Comparison of ENCODE assay signal across 18 mouse cellular contexts in genomic region chr3:101690222-101690621, GRCm38 (mm10).
DNase-seq lines count a peak whose midpoint lies in the region.
"Had no signal": no experiment of that assay in that cellular context is flagged by ENCODE, and none has a peak within 500 bp of the region (broad histone marks: within the 10 kb centered on the region; RNA-seq: fewer than 3 reads in every experiment).

No protein-coding gene starts in this region.

- H3K9me3 ChIP-seq in limb, embryonic 10.5 days (replicated peaks): no peaks in the 10 kb centered on the region
- H3K9me3 ChIP-seq in forebrain, embryonic 10.5 days: no peaks in the 10 kb centered on the region
- H3K9me3 ChIP-seq: embryonic facial prominence, embryonic 12.5 days; heart, embryonic 15.5 days; hindbrain, embryonic 12.5 days had no signal

- H3K4me3 ChIP-seq in limb, embryonic 10.5 days: no peak overlapping the region
- no peak overlapping the region for H3K4me3 ChIP-seq in forebrain, embryonic 10.5 days
- H3K4me3 ChIP-seq: embryonic facial prominence, embryonic 12.5 days; heart, adult 2 months; heart, embryonic 15.5 days; hindbrain, embryonic 12.5 days had no signal

- no peaks in the 10 kb centered on the region for H3K27me3 ChIP-seq in limb, embryonic 10.5 days (ENCODE audit: low read depth, poor library complexity, severe bottlenecking)
- H3K27me3 ChIP-seq in forebrain, embryonic 10.5 days (ENCODE audit: poor library complexity, severe bottlenecking): no peaks in the 10 kb centered on the region
- H3K27me3 ChIP-seq: embryonic facial prominence, embryonic 12.5 days; heart, embryonic 15.5 days; hindbrain, embryonic 12.5 days had no signal

- peak; percentile 76 for DNase-seq in gastrocnemius, adult 18-20 months (ENCODE audit: low spot score)
- no peak for DNase-seq in gastrocnemius, postnatal 14 days
- DNase-seq in cerebellum, adult 18-20 months: peak; percentile 98
- DNase-seq in cerebellum, postnatal 36 days: peak; percentile 98 to 99
- no peak for DNase-seq in limb, embryonic 10.5 days (ENCODE audit: low spot score)
- DNase-seq in forebrain, embryonic 10.5 days (ENCODE audit: extremely low spot score, low spot score): no peak
- DNase-seq in urinary bladder, postnatal 25 days (ENCODE audit: low spot score): no peak
- DNase-seq in thymus, postnatal 36 days: no peak
- DNase-seq: adrenal gland, adult 2 months; heart, adult 2 months; liver; liver, postnatal 0 days; lung, postnatal 14 days; right cerebral cortex, adult 18-20 months; thymus, postnatal 14 days had no signal

- intact Hi-C loops in gastrocnemius, postnatal 14 days (cut with DNase I; ENCODE audit: low total_unique reads): no loop called here

- WGBS in limb, embryonic 10.5 days: 90% methylated on average over 6 of the region's 6 CpGs
- WGBS in forebrain, embryonic 10.5 days: 90% methylated on average over 6 of the region's 6 CpGs

- H3K27ac ChIP-seq in limb, embryonic 10.5 days: 0 out of 2 replicates have a peak overlapping the region, but pooled peaks have one; percentile 10
- no peak overlapping the region for H3K27ac ChIP-seq in forebrain, embryonic 10.5 days
- H3K27ac ChIP-seq: embryonic facial prominence, embryonic 12.5 days; heart, adult 2 months; heart, embryonic 15.5 days; hindbrain, embryonic 12.5 days had no signal

- H3K36me3 ChIP-seq in limb, embryonic 10.5 days: no peaks in the 10 kb centered on the region
- H3K36me3 ChIP-seq in forebrain, embryonic 10.5 days (replicated peaks): no peaks in the 10 kb centered on the region
- H3K36me3 ChIP-seq: embryonic facial prominence, embryonic 12.5 days; heart, embryonic 15.5 days; hindbrain, embryonic 12.5 days had no signal

- peaks cover 14% of the 10 kb centered on the region for H3K4me1 ChIP-seq in limb, embryonic 10.5 days
- no peaks in the 10 kb centered on the region for H3K4me1 ChIP-seq in forebrain, embryonic 10.5 days
- H3K4me1 ChIP-seq: embryonic facial prominence, embryonic 12.5 days; heart, embryonic 15.5 days had no signal

Comparison
In these comparisons a context has a peak if more than half of its experiments do, and no peak if none do; other contexts are left out.
1. DNase-seq: peak in gastrocnemius, adult 18-20 months (single experiment), cerebellum, adult 18-20 months (2 of 2) and cerebellum, postnatal 36 days (2 of 2); none in gastrocnemius, postnatal 14 days (single experiment), limb, embryonic 10.5 days (single experiment), forebrain, embryonic 10.5 days (single experiment), urinary bladder, postnatal 25 days (single experiment) and thymus, postnatal 36 days (0 of 2).